Mouse (Mus musculus) layer of hippocampus, adult 18-20 months (tissue): ENCODE results near the gene Psmb2. TPM values are rescaled to one million over a fixed set of nuclear protein-coding genes. Genes with fewer than 3 reads are reported as not detected.
A peak's percentile ranks its signal among the peaks of the same experiment; 100 is the strongest.

Source experiments
- DNase-seq, 2 experiments: peaks; one replicate each; pipeline ENCODE4 v3.0.0; 2022; ENCODE audit warnings: low spot score in 2 of 2
- long read RNA-seq: library from polyadenylated mRNA; stranded (forward); transcript quantifications from one replicate; pipeline ENCODE4 v2.0.0, GENCODE M21; 2021
- total RNA-seq, 2 experiments: library from RNA; stranded (reverse); gene quantifications; 2 replicates each; pipeline ENCODE4 v1.2.3; 2021

The Psmb2 gene
- total RNA-seq = 100 to 1,000 TPM; 100 to 115 TPM
- long read RNA-seq, transcript Psmb2-203 (5 exons, 708 nt) = minor isoform, 6 of 119 reads
- long read RNA-seq, transcript Psmb2-201 (6 exons, 859 nt) = major isoform, 107 of 119 reads
- long read RNA-seq, partial matches to known transcripts = 1 of 119 reads
- long read RNA-seq, other reads (novel, unspliced or antisense) = 5 of 119 reads

DNA sequence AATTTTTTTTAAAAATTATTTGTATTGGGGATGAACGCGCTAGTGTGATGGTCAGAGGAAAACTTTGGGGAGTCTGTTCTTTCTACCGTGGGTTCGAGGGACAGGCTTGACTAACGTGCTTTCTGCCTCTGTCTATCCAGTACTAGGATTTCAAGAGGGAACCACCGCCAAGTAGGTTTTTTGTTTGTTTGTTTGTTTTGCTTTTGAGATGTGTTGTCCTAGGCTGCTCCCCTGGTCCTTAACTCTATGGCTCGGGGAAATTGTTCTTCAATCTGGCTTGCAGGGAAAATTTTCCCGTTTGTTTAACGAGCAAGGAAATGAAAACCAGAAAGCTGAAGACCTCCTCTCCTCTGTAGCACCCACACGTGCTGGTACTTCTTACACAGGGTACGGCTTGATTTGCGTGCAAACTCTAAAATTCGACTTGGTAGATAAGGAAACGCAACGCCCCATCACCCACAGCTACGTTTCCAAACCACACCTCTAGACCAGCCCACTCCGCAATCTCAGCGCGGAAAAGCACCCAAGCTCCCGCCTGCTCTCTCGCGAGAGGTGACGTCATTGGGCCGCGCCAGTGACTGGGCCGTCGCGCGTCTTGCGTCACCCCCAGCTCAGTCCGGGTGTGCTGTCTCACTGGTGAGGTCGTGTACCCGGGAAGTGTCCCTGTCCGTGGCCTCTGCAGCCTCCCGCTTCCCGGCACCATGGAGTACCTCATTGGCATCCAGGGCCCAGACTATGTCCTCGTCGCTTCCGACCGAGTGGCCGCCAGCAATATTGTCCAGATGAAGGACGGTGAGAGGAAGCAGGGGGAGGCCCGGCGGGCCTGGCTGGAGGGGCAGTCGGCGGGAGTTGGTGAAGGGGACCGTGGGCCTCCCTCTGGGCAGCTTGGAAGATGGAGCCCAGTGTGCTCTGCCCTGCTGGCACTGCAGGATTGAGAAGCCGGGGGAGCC lies at the start of gene Psmb2:
Psmb2 (plus strand) TSS at position 577 of the 950 bp plus-strand sequence.
- DNase-seq = peak; percentile 96 to 98

DNA sequence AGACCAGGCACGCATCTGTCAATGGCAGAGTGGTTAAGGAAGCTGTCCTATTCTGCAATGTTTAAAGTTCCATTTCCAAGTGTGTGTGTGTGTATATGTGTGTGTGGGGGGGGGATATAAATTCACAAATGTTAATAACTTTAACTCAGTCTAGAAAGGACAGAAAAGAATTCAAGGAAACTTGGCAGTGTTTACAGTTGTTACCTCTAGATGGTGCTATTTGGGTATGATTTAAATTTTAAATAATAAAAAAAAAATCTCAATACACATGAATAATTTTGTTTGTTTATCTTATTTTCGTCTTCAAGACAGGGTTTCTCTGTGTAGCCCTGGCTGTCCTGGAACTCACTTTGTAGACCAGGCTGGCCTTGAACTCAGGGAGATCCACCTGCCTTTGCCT lies 45.5 kb upstream of the Psmb2 start:
- no peak for DNase-seq

DNA sequence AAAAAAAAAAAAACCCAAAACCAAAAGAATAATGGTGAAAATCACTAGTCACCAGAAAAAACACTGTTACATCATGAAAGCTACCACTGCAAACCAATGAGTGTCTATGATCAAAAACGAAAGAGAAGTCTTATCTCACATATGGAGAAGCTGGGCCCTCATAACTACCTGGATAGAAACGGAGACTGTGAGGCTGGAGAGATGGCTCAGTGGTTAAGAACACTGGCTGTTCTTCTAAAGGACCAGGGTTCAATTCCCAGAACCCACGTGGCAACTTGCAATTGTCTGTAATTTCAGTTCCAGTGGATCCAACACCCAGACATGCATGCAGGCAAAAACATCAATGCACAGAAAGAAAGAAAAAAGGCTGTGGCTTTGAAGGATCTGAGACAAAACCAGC lies 44.8 kb upstream of the Psmb2 start:
- DNase-seq = no peak

DNA sequence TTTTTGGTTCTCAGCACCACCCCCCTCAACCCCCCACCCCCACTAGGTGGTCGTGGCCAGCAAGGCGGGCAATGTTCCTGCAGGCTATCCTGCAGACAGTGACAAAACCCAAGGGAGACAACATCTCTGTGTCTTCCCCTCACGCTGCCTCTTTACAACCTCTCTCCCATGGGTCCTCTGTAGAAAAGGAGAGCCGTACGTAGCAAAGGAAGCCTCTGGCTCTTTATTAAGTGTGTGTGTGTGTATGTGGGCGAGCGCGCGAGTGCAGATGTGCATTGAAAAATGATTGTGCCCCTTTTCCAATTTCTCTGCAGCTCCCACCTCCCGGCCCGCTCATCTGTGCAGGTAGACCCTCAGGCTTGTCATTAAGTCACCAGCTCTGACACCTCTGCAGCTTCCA lies 41.1 kb upstream of the Psmb2 start:
- DNase-seq = no peak

DNA sequence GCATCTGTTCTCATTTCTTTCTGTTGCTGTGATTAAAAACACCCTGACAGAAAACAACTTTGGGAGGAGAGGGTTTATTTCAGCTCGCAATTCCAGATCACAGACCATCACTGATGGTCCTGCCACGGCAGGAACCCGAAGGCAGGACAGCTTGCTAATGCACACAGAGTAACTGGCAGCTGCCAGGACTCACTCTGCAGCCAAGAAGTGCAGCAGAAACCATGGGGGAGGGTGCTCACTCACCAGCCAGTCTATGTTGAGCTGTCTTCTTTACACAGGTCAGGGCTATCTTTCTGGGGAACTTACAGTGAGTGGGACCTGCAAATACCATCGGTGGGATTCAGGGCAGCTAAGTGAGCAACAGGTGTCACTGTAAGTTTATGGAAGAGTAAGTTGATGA lies 40.0 kb upstream of the Psmb2 start:
- DNase-seq = no peak

DNA sequence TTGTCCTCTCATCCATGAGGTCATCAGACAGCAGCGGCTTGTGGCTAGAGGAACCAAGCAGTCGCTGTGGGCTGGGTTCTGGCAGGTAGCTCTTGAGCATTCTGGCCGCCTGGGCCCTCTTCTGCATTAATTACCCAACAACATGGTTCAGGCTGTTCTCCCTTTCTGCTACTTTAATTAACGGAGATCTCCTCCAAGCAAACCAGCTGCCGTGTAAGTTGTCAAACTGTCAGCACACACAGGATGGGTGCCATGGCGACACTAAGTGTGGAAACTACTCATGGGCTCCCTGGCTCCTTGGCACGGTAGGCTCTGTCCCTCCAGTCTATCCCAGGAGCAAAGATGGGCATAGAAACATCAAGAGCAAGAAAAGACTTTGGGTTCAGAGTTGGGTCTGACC lies 38.1 kb upstream of the Psmb2 start:
- peak in 1 of 2 experiments; percentile 34 for DNase-seq

DNA sequence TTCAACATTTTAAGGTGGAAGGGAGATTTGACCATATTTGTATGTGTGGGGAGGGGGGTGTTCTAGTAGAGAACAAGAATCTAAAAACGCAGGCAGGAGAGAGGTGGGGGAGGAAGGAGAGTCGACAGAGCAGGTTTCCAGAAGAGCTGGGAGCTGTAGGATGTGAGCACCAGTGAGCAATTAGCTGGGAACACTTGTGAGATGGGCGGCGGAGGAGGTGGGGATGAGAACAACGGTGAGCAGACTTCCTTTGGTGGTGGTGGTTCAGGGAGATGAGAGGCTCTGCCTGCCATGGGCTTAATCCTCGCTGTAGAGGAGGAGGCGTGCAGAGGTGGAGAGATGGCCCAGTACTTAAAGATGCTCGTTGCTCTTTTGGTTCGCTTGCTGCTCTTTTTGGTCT lies 35.5 kb upstream of the Psmb2 start:
- DNase-seq = peak; percentile 20 to 33

DNA sequence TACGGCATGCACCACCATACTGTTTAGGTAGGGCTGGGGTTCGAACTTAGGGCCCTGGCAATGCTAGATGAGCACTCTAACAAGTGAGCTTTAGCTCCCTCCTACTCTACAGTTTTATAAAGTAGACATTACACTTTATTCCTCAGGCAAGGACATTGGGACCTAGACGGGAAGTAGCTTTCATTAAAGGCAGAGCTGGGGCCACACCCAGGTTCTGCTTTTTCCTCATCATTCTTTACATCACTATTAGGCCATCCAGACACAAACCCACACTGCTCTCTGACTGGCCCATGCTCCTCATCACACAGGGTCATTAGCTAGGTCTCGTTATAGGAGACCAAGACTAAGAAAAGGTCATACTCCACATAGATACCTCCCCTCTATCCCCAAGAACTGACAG lies 33.6 kb upstream of the Psmb2 start:
- no peak for DNase-seq

DNA sequence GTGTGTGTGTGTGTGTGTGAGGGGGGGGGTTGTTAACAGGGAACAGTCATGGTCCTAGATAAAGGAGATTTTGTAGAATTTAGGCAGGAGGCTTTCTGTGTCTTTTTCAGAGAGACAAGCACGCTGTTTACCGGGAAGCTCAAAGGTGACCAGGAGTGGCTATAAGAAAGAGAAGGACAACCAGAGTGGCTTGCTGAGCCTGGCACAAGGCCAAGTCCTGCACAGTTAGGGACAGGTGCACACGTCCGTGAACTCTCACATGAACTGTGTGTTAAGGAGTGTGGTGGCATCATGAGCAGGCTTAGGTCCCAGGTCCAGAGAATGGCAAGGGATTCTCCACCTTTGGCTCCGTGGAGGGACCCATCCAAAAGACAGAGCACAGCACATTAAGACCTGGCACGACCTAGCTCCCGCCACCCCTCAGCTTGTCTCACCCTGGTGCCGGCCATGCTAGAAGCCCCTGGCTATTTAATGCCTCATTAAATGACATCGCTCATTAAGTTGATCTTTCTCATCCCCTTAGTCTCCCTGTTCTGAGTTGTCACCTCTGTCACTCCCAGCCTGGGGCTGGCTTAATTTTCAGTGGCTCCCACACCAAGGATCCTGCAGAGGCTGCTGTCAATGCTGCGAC lies 33.0 kb upstream of the Psmb2 start:
- DNase-seq = no peak

DNA sequence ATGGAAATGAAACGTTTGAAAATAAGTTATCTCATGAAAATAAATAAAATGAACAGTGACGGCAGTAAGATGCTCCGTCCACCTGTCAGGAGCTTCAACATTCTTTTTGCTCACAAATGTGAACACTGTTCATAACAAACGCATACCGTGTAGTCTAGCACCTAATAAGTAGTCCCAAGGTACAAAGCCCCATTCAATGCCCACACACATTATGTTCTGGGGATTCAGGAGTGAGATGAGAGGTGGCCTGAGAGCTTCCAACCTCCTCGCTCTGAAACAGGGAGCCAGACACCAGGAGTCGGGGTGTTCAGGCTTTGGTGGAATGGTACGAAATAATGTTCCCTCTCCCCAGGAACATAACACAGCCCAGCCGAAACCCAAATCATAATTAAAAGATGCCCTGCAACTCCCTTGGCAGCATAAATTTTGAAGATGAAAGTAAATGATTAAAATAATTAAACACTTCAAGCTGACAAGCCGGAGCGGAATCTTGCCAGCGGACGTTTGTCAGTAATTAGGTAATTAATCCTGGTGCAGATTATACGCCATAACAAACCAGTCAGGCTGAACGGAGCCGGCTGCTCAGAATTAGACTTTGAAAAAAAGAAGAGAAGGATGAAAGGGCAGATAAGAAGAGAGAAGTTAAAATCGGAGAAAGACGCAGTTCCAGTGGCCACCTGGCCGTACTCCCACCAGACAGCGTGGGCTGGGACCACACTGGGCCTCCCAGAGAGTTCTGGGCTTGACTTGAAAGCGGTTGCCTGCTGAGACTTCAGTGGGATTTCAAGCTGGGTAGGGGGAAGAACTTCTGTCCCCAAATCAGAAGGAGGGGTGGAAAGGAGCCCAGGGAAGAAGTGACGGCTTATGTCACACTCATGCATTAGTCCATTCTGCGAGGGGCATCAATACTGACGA lies 29.2 kb upstream of the Psmb2 start:
- no peak for DNase-seq

DNA sequence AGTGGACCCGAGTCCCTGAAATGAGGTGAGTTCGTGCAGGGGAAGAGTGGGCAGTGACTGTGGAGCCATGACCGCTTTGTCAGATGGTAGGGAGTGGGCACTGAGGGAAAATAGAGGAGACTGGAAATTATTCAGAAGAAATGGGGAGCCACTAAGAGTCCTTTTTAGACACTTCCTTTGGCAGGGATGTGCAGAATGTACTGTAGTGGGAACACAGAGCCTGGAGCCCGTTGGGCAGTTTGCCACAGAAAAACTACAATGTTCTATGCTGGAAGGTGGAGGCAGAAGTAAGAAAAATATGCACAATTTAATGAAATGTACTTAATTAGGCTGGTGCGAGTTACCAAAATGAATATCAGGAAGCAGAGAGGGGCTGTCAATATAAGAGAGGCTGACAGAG lies 24.3 kb upstream of the Psmb2 start:
- peak in 1 of 2 experiments; percentile 64 for DNase-seq

DNA sequence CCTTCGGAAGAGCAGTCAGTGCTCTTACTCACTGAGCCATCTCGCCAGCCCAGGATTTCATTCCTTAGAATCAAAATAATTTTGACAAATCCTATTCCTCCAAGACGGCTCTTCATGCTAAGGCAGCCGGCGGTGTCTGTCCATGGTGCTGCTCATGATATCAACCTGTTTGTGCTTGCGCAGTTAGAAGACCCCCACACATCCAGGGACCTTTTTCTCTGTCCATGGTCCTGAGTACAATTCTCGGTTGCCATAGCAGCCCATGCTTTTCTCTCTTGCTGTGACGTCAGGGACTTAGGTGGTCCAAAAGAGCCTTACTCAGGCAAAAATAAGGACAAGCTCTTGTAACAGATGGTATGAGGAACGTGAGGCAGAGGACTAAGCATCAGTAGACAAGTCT lies 22.1 kb upstream of the Psmb2 start:
- DNase-seq = no peak

DNA sequence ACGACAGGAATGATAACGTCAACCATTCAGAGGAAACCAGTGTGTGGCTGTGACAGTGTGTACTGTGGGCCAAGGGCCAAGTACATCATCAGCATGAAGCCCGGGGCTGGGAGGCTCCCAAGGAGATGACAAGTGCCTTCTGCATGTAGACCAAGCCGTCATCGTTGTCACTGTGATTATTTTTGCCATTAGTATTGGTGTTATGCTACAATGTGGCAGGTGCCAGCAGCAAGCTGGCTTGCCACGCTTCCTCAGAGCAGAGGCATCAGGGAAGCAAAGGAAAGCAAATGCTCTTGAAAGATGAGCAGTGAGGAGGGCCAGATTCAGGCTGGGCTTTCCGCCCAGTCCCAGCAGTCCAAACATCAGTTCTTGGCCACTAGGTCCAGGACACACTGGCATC lies 16.2 kb upstream of the Psmb2 start:
- DNase-seq = peak; percentile 38 to 77

DNA sequence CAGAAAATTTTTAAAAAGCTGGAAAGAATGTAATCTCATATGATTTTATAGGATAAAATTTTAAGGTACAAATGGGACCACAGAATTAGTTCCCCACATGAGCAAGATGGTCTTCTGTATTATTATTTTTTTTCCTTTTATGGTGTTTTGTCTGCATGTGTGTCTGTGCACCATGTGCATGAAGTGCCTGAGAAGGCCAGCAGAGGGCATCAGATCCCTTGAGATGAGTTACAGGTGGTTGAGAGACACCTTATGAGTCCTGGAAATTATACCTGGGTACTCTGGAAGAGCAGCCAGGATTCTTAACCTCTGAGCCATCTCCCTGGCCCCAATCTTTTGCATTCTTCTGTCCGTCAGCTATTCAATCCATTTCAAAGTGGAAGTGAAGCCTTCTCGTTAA lies 10.4 kb upstream of the Psmb2 start:
- no peak for DNase-seq

DNA sequence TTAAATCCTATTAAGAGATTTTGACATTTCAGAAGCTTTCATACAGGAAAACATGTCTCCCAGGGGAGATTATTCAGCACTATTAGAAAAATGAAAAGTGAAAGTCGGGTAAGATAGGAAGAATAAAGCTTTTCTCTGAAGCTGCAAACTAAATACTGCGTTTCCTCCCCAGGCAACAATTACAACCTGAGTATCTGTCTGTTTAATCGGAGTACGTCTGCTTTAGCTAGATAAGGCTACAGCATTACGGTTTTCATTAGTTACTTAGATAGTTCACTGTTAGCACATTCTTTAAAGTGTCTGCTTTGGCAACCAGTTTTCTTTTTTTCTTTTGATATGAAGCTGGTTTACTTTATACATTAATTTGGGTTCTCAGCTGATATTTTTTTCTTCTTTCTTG lies 4.9 kb downstream of the Psmb2 start:
- no peak for DNase-seq

DNA sequence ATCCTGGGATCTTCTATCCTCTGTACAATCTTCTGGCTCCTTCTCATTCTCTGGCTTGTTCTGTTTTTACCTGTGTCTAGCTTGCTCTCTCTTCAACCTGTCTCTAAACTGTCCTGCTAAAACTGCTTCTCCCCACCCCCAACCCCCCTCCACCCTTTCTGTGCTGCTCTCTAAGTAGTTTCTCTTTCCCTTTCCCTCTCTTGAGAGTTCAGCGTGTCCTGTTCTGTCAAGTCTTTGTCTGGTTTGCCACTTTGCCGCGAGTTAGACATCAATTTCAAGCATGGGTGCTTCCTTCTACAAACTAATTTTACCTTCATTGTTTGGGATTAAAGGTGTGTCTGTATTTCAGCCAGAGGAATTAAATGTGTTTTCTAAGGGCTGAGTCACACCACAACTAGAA lies 5.7 kb downstream of the Psmb2 start:
- no peak for DNase-seq

DNA sequence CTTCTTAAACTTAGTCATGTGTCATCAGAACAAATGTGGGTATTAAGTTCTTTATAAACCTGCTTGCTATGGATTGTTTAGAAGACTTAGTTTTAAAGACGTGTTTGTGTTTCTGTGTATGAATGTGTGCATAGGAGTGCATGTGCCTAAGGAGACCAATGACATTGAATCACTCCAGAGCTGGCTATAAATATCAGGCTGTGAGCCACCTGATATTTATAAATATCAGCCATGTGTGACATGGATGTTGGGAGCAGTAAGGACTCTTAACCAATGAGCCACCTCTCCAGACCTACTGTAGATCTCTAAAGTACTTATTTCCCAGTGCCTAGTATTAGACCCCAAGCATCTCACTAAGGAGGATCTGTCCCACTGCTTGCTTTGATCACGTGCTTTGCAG lies 12.0 kb downstream of the Psmb2 start:
- no peak for DNase-seq

DNA sequence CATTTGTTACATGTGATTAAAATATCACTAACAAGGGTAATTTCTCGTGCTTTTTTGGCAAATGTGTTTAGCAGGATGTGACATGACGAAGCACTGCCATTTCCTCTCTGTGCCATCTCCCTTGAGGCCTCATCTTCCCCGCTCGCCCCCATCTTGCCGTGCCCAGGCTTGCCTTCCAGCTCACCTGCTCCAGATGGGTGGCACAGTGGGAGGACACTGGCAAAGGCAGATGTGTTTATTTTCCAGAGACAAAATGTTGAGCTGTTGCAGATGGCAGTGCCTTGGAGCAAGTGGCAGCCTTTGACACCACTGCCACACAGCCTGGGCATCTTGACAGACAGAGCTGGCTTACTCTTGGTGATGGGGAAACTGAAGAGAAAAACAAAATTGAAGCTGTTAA lies 15.6 kb downstream of the Psmb2 start:
- no peak for DNase-seq

DNA sequence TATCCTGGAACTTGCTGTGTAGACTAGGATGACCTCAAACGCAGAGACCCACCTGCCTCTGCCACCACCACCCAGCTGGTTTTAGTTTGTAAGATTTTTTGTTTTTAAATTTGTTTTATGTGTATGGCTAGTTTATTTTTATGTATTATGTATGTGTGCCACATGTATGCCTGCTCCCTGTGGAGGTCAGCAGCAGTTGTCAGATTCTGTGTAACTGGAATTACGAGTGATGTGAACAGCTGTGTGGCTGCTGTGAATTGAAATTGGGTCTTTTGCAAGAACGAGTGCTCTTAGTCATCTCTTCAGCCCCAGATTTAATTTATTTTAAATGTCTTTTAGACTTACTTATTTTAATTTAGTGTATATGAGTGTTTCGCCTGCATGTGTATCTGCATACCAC lies 19.5 kb downstream of the Psmb2 start:
- DNase-seq = no peak

DNA sequence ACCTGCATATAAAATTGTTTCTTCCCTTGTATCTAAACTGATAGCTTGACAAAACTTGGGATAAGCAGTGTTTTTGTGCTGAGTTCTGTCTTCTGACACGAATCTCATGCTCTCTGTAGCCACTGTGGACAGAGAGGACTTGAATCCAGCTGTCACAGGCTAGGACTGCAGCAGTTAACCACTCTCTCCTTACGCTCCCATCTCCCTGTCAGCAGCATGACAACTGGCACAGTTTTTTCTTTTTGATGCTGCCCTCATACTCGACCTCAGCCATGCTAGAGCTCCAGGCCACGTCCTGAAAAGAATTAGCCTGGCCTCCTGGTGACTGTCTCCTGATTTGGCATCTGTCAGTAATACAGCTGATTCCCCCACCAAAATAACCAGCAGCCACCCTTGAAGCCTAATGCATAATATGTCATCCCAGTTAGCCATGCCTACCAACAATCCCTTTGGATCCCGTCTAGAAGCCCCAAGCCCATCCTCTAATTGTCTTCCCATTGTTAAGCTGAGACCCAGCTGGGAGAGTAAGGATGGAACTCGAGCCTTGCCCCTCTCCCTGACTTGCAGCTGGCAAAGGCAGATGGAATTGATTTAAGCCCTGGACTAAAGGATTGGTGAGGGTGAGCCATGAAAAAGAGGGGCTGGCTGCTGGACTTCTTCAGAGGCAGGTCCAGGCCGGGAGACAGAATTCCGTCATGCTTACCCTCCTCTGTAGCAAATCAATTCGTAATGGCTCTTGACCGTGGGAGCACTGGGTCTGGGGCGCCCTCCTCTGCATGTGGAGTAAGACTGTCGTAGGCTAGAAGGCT lies 29.4 kb downstream of the Psmb2 start:
- DNase-seq = no peak
